Mouse (Mus musculus): ENCODE results near the gene Cav1. TPM values are rescaled to one million over a fixed set of nuclear protein-coding genes. Genes with fewer than 3 reads are reported as not detected.

Cav1 gene
- polyA plus RNA-seq (2012; rRNA removed) = 21.6 and 32.5 TPM in 2 replicates

- Histone ChIP-seq H3K27me3 (ENCODE audit: control insufficient read depth, insufficient read depth, low read length) (no peaks in the 10 kb centered on the region), H3K36me3 (ENCODE audit: control insufficient read depth, insufficient read depth, low read length) (no peaks in the 10 kb centered on the region), H3K4me1 (ENCODE audit: control insufficient read depth, insufficient read depth, low read length) (no peaks in the 10 kb centered on the region; the same call in 1 of the 2 replicates), H3K4me3 (ENCODE audit: control insufficient read depth, low read depth, low read length) (peak within 1 kb of the TSS; percentile 68), H3K27ac (ENCODE audit: control insufficient read depth, insufficient read depth, low read depth, low read length) (peak within 1 kb of the TSS; percentile 46)
- TF ChIP-seq POLR2A (IDR thresholded peaks at IDR 0.05; ENCODE audit: control insufficient read depth, low read depth, low read length) (no peak), CTCF (IDR thresholded peaks at IDR 0.05; ENCODE audit: control insufficient read depth, insufficient read depth, insufficient replicate concordance, low read depth, low read length) (no peak)
Observed at GRCm38 (mm10) chr6:17305954-17306601, at the start of gene Cav1. TSS of gene Cav1 (plus strand) at chr6:17306335.

- Histone ChIP-seq H3K36me3 (ENCODE audit: control insufficient read depth, insufficient read depth, low read length) (no peaks in the 10 kb centered on the region), H3K4me1 (ENCODE audit: control insufficient read depth, insufficient read depth, low read length) (no peaks in the 10 kb centered on the region), H3K27me3 (ENCODE audit: control insufficient read depth, insufficient read depth, low read length) (no peaks in the 10 kb centered on the region), H3K4me3 (ENCODE audit: control insufficient read depth, low read depth, low read length) (no peak overlapping the region), H3K27ac (ENCODE audit: control insufficient read depth, insufficient read depth, low read depth, low read length) (no peak overlapping the region)
- TF ChIP-seq POLR2A (IDR thresholded peaks at IDR 0.05; ENCODE audit: control insufficient read depth, low read depth, low read length) (no peak), CTCF (IDR thresholded peaks at IDR 0.05; ENCODE audit: control insufficient read depth, insufficient read depth, insufficient replicate concordance, low read depth, low read length) (no peak)
Observed at GRCm38 (mm10) chr6:17258142-17258541, 48.0 kb upstream of the Cav1 start.

GRCm38 (mm10) chr6:17258911-17259310, 47.2 kb upstream of the Cav1 start:
- no peak overlapping the region for H3K4me3 ChIP-seq (ENCODE audit: control insufficient read depth, low read depth, low read length)
- no peaks in the 10 kb centered on the region for H3K4me1 ChIP-seq (ENCODE audit: control insufficient read depth, insufficient read depth, low read length)
- no peaks in the 10 kb centered on the region for H3K27me3 ChIP-seq (ENCODE audit: control insufficient read depth, insufficient read depth, low read length)
- TF ChIP-seq CTCF (IDR thresholded peaks at IDR 0.05; ENCODE audit: control insufficient read depth, insufficient read depth, insufficient replicate concordance, low read depth, low read length) = no peak
- TF ChIP-seq POLR2A (IDR thresholded peaks at IDR 0.05; ENCODE audit: control insufficient read depth, low read depth, low read length) = no peak
- no peak overlapping the region for H3K27ac ChIP-seq (ENCODE audit: control insufficient read depth, insufficient read depth, low read depth, low read length)
- H3K36me3 ChIP-seq (ENCODE audit: control insufficient read depth, insufficient read depth, low read length) = no peaks in the 10 kb centered on the region

- Histone ChIP-seq H3K27ac (ENCODE audit: control insufficient read depth, insufficient read depth, low read depth, low read length) (no peak overlapping the region), H3K4me1 (ENCODE audit: control insufficient read depth, insufficient read depth, low read length) (no peaks in the 10 kb centered on the region), H3K36me3 (ENCODE audit: control insufficient read depth, insufficient read depth, low read length) (no peaks in the 10 kb centered on the region), H3K4me3 (ENCODE audit: control insufficient read depth, low read depth, low read length) (no peak overlapping the region), H3K27me3 (ENCODE audit: control insufficient read depth, insufficient read depth, low read length) (no peaks in the 10 kb centered on the region)
- no peak for TF ChIP-seq POLR2A (IDR thresholded peaks at IDR 0.05; ENCODE audit: control insufficient read depth, low read depth, low read length)
- TF ChIP-seq CTCF (IDR thresholded peaks at IDR 0.05; ENCODE audit: control insufficient read depth, insufficient read depth, insufficient replicate concordance, low read depth, low read length) = no peak
Observed at GRCm38 (mm10) chr6:17262786-17263185, 43.3 kb upstream of the Cav1 start.

GRCm38 (mm10) chr6:17265043-17265442, 41.1 kb upstream of the Cav1 start:
- Histone ChIP-seq H3K4me3 (ENCODE audit: control insufficient read depth, low read depth, low read length) (no peak overlapping the region), H3K4me1 (ENCODE audit: control insufficient read depth, insufficient read depth, low read length) (no peaks in the 10 kb centered on the region), H3K27ac (ENCODE audit: control insufficient read depth, insufficient read depth, low read depth, low read length) (no peak overlapping the region), H3K36me3 (ENCODE audit: control insufficient read depth, insufficient read depth, low read length) (no peaks in the 10 kb centered on the region), H3K27me3 (ENCODE audit: control insufficient read depth, insufficient read depth, low read length) (no peaks in the 10 kb centered on the region)
- TF ChIP-seq CTCF (IDR thresholded peaks at IDR 0.05; ENCODE audit: control insufficient read depth, insufficient read depth, insufficient replicate concordance, low read depth, low read length) = no peak
- TF ChIP-seq POLR2A (IDR thresholded peaks at IDR 0.05; ENCODE audit: control insufficient read depth, low read depth, low read length) = no peak

- Histone ChIP-seq H3K36me3 (ENCODE audit: control insufficient read depth, insufficient read depth, low read length) (no peaks in the 10 kb centered on the region), H3K4me3 (ENCODE audit: control insufficient read depth, low read depth, low read length) (no peak overlapping the region), H3K4me1 (ENCODE audit: control insufficient read depth, insufficient read depth, low read length) (no peaks in the 10 kb centered on the region), H3K27me3 (ENCODE audit: control insufficient read depth, insufficient read depth, low read length) (no peaks in the 10 kb centered on the region), H3K27ac (ENCODE audit: control insufficient read depth, insufficient read depth, low read depth, low read length) (no peak overlapping the region)
- TF ChIP-seq POLR2A (IDR thresholded peaks at IDR 0.05; ENCODE audit: control insufficient read depth, low read depth, low read length) (no peak), CTCF (IDR thresholded peaks at IDR 0.05; ENCODE audit: control insufficient read depth, insufficient read depth, insufficient replicate concordance, low read depth, low read length) (no peak)
Observed at GRCm38 (mm10) chr6:17266466-17266865, 39.7 kb upstream of the Cav1 start.

GRCm38 (mm10) chr6:17278366-17278765, 27.8 kb upstream of the Cav1 start:
- TF ChIP-seq POLR2A (IDR thresholded peaks at IDR 0.05; ENCODE audit: control insufficient read depth, low read depth, low read length) (no peak), CTCF (IDR thresholded peaks at IDR 0.05; ENCODE audit: control insufficient read depth, insufficient read depth, insufficient replicate concordance, low read depth, low read length) (no peak)
- Histone ChIP-seq H3K27ac (ENCODE audit: control insufficient read depth, insufficient read depth, low read depth, low read length) (no peak overlapping the region), H3K4me3 (ENCODE audit: control insufficient read depth, low read depth, low read length) (no peak overlapping the region), H3K27me3 (ENCODE audit: control insufficient read depth, insufficient read depth, low read length) (no peaks in the 10 kb centered on the region), H3K4me1 (ENCODE audit: control insufficient read depth, insufficient read depth, low read length) (peaks cover 6% of the 10 kb centered on the region), H3K36me3 (ENCODE audit: control insufficient read depth, insufficient read depth, low read length) (no peaks in the 10 kb centered on the region)

Measured in testis, adult 2 months (tissue).